Mouse (Mus musculus) brain, adult 2 months (tissue): ENCODE measurements around the gene Tmem129.

Experiments
- DNase-seq: peaks from one replicate; pipeline ENCODE4 v3.0.0; 2011; ENCODE audit warnings: low read depth, low spot score

Tmem129 gene

GRCm38 (mm10) chr5:33687142-33687541 is 28.9 kb upstream of the Tmem129 start:
- no peak for DNase-seq

- DNase-seq: no peak
Observed at GRCm38 (mm10) chr5:33684932-33685331, 26.7 kb upstream of the Tmem129 start.

DNA sequence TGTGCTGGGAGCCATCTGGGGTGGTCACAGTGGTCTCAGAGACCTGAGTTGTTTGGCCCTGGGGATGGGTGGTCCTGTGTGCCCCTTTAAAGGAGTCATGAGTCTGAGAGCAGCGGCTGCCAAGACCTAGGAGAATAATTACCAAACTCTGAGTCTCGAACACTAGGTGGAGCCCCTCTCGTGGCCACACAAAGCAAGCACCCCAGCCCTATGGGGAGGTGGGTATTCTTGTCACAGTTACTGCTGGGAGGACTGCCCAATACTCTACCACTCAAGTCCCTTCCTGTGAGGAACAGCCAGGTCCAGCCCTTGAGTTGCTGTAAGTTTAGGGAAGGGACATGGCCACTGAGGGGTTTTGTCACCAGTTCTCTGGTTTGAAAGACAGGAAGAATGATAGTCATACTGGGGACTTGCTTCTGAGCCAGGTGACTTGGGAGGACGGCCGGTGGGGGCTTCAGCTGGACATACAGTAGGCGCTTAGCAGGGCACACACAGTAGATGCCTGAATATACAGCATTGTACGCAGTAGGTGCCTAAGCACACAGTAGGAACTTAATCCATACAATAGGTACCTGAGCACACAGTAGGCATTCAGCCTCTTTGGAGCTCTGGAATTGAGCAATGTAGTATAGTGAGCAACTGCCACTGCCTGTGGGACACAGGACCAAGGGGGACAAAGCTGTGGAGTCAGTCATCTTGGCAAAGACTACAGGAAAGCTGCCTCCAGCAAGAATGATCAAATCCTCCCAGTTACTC is 25.9 kb upstream of the Tmem129 start:
- peak; percentile 41 for DNase-seq

DNA sequence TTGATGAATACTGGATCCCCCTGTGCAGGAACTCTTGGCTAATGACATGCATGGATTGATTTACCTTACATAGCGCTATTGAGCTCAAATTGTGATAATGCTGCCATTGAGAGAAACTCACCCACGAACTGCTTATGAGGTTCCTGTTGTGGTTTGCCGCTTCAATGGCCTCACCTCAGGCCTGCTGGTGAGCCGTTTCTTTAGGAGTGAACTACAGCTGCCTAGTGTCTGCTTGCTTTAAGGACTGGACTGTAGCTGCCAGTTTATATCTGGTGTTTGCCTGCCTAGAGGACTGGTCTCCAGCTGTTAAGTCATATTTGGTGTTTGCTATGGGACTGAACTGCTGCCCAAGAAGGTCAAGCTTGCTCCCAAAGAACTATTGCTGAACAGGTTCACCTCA is 24.7 kb upstream of the Tmem129 start:
- no peak for DNase-seq

GRCm38 (mm10) chr5:33681611-33682388 is 23.6 kb upstream of the Tmem129 start:
- DNase-seq: no peak

DNA sequence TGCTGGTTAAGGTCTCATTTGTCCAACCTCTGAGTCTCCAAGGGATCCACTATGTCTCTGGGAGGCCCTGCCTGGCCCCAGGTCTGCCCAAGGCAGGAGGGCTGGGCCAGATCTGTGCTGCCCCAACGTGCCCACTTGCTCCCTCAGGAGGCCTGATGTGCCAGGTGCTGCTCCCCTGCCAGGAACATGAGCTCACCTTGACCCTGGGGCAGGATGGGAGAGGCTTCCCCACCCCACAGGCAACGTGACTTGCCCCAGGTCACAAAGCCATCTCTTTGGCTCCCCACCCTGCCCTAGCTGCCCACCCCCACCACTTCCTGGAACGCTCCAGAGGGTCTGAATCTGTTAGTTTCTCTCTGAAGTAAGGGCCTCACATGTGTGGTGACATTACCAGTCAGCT is 22.8 kb upstream of the Tmem129 start:
- DNase-seq: no peak

DNA sequence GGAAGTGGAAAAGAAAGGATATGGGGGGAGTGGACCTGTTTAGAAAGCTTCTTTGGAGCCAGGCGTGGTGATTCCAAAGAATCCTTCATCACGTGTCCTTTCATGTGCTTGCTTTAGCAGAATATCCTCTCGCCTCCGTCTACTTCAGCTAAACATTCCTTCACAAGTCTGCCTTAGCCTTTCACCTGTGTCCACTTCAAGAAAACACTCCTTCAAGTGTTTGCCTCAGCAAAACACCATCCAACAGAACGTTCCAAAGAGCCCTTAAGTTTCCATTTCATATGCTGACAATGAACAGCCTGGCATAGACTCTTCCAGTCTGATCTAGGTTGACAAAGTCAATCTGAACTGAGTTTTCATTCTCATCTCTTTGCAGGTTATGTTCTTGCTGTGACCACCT is 20.0 kb upstream of the Tmem129 start:
- DNase-seq: no peak

DNA sequence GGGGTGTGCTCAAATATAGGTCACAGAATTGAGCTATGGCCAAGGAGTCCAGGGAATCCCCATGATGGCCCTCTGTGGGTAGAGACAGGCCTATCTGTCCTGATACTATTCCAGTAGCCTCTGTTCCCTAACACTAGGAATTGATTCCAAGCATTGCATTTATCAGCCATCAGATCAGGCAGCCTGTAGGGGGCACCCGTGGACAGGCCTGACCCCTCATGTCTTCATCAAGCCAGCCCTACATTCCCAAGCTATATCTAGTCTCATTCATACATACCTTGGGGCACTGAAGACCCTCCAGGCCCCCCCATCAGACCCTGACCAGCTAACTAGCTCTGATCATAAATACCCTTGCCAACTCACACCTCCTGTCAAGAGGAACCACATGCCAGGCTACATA is 17.7 kb upstream of the Tmem129 start:
- DNase-seq: peak; percentile 62

DNA sequence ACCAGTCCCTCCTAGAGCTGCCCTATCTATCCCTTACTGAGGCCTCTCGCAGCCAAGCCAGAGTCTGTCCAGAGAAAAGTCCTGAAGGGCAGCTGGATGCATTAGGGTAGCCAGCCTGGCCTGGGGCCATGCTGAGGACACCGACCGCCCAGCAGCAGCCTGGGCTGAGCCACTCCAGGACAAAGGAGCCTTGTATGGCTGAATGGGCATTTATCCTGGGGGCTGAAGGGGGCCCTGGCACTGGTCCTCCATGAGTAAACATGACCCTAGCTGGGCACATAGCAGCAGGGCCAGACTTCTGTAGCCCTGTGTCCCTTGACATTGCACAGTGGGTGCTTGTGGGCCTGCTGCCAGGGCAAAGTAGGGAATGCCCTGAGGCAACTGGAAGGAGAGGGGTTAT is 16.2 kb upstream of the Tmem129 start:
- peak; percentile 85 for DNase-seq

DNA sequence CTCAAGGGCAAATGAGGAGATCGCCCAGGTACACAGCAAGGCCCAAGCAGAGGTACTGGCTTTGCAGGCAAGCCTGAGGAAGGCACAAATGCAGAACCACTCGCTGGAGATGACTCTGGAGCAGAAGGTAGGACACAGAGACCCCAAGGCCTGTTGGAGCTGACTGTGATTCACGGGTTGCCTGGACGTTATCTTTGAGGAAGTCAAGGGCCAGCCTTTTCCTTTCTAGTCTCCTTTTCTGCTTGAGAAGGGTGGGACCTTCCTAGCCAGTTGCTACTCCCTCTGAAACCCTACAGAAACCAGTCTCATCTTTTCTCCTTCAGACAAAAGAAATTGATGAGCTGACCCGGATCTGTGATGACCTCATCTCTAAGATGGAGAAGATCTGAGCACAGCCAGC is 13.4 kb upstream of the Tmem129 start:
- DNase-seq: no peak

DNA sequence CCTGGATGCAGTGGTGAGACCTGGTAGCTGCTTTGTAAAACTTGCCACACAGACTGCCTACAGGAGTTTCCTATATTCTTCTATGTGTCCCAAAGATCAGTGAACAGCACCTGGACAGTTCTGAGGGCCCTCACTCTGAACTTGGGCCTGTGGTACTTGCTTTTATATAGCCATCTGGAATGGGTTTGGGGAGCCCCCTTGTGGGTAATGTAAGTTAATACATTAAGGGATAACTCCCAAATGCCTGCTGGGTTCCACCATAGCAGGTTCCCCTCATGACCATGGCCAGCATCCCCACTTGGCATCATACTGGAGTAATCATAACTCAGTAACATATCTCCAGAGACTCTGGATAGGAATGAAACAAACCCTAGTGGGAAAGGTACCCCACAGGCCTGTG is 10.0 kb upstream of the Tmem129 start:
- DNase-seq: peak; percentile 44

DNA sequence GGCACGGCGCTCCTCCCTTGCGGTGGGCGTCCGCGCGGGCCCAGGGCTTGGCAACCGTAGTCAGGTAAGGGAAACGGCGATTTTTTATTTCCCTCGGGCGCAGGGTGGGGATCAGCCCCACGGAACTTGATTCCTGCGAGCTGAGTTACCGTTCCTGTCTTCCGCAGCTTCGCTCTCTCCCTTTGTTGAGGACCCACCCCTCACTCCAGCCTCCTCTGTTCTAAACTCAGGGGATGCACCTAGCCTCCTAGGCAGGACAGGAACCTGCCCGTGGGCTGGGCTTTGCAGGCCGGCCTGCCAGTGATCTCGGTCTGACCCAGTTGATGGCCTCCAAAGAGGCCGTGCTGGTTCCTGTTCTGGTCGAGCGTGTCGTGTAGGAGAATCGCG is 441 bp upstream of the Tmem129 start:
- DNase-seq: no peak

DNA sequence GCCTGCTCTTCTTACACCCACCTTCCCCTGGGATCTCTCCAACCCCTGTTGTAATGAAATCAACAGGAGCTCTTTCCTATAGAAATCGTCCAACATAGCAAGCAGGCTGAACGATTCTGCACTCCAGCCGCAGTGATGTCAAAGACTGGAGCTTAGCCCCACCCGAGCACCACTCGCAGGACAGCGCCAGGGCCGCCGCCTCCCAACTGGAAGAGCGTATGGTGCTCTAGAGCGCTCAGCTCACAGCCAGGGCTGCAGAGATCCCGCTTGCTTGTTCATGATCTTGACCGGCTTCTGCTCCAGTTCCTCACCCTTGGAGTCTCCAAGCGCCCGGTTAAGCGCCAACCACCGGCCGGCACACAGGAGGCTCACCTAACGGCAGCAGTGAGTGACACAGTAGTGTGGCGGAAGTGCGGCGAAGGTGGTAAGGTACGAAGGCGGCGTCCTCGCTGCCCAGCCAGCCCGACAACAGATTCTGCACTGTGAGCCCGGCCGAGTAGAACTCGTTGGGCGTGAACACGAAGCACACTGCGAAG is 897 bp downstream of the Tmem129 start:
- no peak for DNase-seq

DNA sequence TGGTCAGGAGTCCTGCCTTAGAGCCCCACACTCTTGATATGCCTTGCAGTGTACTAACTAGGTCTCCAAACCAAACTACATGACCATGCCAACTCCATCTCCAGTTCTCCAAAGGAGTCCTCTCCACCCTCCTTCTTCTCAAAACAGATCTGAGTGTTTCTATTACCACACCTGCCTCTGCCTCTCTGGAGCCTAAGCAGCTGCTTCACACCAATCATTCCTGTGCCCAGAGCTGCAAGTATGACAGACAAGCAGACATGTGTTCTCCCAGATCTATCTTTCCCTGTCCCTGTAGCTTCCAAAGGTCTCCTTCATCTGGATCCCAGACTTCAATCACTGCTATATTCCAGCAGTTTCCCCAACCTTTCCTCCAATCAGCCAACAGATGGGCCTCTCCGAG is 1.5 kb downstream of the Tmem129 start:
- DNase-seq: peak; percentile 5

GRCm38 (mm10) chr5:33655251-33655840 is 2.9 kb downstream of the Tmem129 start:
- no peak for DNase-seq

GRCm38 (mm10) chr5:33654424-33654823 is 3.8 kb downstream of the Tmem129 start:
- DNase-seq: no peak

DNA sequence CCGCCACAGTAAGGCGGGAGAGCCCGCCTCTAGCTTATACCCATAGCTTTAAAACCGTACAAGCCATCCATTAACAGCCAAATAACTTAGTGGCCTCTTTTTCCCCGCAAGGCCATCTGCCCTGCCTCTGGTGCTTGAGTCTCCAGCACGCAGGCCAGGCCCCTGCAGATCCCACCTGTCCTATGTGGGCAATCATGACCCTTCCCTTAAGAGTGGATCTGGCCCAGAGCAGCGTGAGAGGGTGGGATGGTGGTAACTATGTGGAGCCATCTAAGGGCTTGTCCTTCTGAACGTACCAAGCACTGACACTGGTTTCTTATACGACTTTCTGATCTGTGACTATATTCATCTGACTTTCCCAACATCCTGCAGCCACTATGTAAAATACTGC is 5.4 kb downstream of the Tmem129 start:
- DNase-seq: no peak

- peak; percentile 98 for DNase-seq
Observed at GRCm38 (mm10) chr5:33651921-33652782, 6.1 kb downstream of the Tmem129 start, which contains the start of gene Slbp. Slbp (minus strand) TSS chr5:33652574.

- DNase-seq: peak; percentile 52
Observed at GRCm38 (mm10) chr5:33651541-33651920, 6.7 kb downstream of the Tmem129 start.

DNA sequence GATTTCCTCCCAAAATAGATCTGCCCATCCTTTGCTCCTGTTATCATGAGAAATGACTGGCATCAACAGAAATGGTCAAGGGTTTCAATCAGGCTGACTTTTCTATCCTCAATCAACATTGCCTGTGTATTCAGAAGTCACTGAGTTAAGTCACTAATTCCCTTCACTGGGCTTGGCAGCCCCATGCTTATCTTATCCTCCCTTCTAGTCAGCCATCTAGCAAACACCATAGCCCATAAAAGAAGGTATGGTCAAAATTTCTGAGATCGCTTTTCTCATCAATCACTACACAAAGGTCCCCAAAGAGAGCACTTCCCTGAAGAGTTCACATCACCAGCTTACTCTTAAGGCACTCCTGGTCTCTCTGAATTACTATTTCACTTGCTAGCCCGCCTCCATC is 7.2 kb downstream of the Tmem129 start:
- DNase-seq: no peak

- DNase-seq: peak; percentile 76
Observed at GRCm38 (mm10) chr5:33640652-33641051, 17.6 kb downstream of the Tmem129 start.

GRCm38 (mm10) chr5:33638826-33639225 is 19.4 kb downstream of the Tmem129 start:
- no peak for DNase-seq
